Mouse (Mus musculus) inflammation-experienced regulatory T-cells (primary cell): ENCODE data around the gene Ppt1. TPM values are rescaled to one million over a fixed set of nuclear protein-coding genes. Genes with fewer than 3 reads are reported as not detected.

Source experiments
- polyA plus RNA-seq, 2 experiments: library from polyadenylated mRNA; unstranded; fragments of 100-300 nt; shearing (Covaris generic); gene quantifications; one replicate each; pipeline ENCODE4 v1.2.1; 2017

The Ppt1 gene
- 100 to 1,000 TPM in 1 of 2 experiments, 10 to 100 TPM in 1; 88.7 to 104 TPM for polyA plus RNA-seq

GRCm38 (mm10) chr4:122835530-122836402, at the start of gene Ppt1:
TSS of gene Ppt1 (plus strand) at chr4:122836242.

DNA sequence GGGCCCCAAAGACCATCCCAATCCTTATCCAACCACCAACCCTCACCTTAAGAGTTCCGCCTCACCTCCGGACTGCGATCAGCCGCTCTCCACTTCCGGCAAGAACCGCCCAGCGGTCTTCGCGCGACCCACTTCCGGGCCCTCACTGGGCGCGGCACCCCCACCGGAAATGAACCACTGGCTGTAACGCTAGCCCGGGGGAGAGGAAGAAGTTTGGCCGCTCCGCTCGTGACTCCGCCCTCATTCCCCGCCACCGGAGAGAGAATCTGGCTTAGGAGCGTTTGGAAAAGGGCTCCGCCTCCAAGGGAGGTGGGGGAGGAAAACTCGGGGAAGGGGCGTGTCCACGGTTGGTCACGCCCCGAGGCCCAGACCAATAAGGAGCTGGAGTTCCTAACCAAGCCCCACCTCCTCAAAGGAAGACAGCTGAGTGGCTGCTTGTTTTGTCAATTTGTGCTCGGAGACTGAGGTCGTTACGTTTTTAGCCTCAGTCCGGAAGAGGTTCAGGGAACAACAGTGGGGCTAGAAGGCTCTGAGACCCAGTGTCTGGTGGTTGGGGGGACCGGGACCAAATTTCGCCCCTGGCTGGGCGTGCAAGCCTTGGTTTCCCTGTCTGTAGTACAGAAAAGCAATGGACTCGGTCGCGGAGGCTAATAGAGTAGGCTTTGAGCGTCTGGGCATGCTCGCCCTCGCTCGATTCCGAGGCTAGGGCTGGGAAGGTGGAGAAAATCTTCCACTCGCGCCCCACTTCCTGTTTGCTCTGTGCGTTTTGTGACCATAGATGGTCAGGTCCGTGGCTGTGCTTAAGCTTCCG, 49.9 kb downstream of the Ppt1 start, which contains the start of gene Cap1:
TSS of gene Cap1 (minus strand) at position 289 of the 811 bp plus-strand sequence.

Other genes starting within 250 kb of the Ppt1 start
- not detected for gene 9530002B09Rik, start 147.0 kb upstream of the Ppt1 start, polyA plus RNA-seq
- 100 to 1,000 TPM; 113 to 140 TPM for gene Cap1, start 49.8 kb downstream of the Ppt1 start, polyA plus RNA-seq
- 1 to 10 TPM; 3.4 to 3.5 TPM for gene Mfsd2a, start 124.9 kb downstream of the Ppt1 start, polyA plus RNA-seq
- gene Mycl, start 159.4 kb downstream of the Ppt1 start, polyA plus RNA-seq: not detected
- gene Trit1, start 180.4 kb downstream of the Ppt1 start, polyA plus RNA-seq: 10 to 100 TPM; 20.3 to 25.8 TPM